Mouse (Mus musculus): ENCODE measurements around the gene Nhlh2. TPM values are rescaled to one million over a fixed set of nuclear protein-coding genes. Genes with fewer than 3 reads are reported as not detected.

Gene Nhlh2
- total RNA-seq, 2 experiments from 2014 or later, result 0.26 to 0.52 TPM

GRCm38 (mm10) chr3:102038608-102039007, 28.7 kb downstream of the Nhlh2 start:
- TF ChIP-seq CTCF (IDR thresholded peaks at IDR 0.05), result no peak
- Histone ChIP-seq H3K27ac (no peak overlapping the region), H3K4me3 (no peak overlapping the region)
- intact Hi-C loops (cut with DNase I), result no loop called here
- no peak for DNase-seq (ENCODE audit: extremely low spot score in 1 of 2, low spot score in 2 of 2)

GRCm38 (mm10) chr3:102041632-102042031, 31.8 kb downstream of the Nhlh2 start:
- TF ChIP-seq CTCF (IDR thresholded peaks at IDR 0.05), result no peak
- Histone ChIP-seq H3K27ac (no peak overlapping the region), H3K4me3 (no peak overlapping the region)
- intact Hi-C loops (cut with DNase I), result no loop called here
- DNase-seq (ENCODE audit: extremely low spot score in 1 of 2, low spot score in 2 of 2), result no peak

- intact Hi-C loops (cut with DNase I), result loop anchor here (5.0 kb wide), 1 partner anchor 148 kb away; no protein-coding TSS in a partner anchor
- no peak for DNase-seq (ENCODE audit: extremely low spot score in 1 of 2, low spot score in 2 of 2)
- Histone ChIP-seq H3K27ac (no peak overlapping the region), H3K4me3 (no peak overlapping the region)
- TF ChIP-seq CTCF (IDR thresholded peaks at IDR 0.05), result peak; percentile 44
These were observed 35.2 kb downstream of the Nhlh2 start for GRCm38 (mm10) chr3:102045071-102045470.

- Histone ChIP-seq H3K27ac (no peak overlapping the region), H3K4me3 (no peak overlapping the region)
- intact Hi-C loops (cut with DNase I), result loop anchor here (5.0 kb wide), 1 partner anchor 150 kb away; no protein-coding TSS in a partner anchor
- no peak for TF ChIP-seq CTCF (IDR thresholded peaks at IDR 0.05)
- DNase-seq (ENCODE audit: extremely low spot score in 1 of 2, low spot score in 2 of 2), result no peak
These were observed 37.7 kb downstream of the Nhlh2 start for GRCm38 (mm10) chr3:102047532-102047931.

GRCm38 (mm10) chr3:102049207-102050104, 39.6 kb downstream of the Nhlh2 start:
- TF ChIP-seq CTCF (IDR thresholded peaks at IDR 0.05), result no peak
- H3K27ac ChIP-seq, result no peak overlapping the region
- DNase-seq (ENCODE audit: extremely low spot score in 1 of 2, low spot score in 2 of 2), result no peak
- intact Hi-C loops (cut with DNase I), result loop anchor here (5.0 kb wide), 1 partner anchor 152 kb away; no protein-coding TSS in a partner anchor
- H3K4me3 ChIP-seq, result no peak overlapping the region

- DNase-seq (ENCODE audit: extremely low spot score in 1 of 2, low spot score in 2 of 2), result no peak
- intact Hi-C loops (cut with DNase I), result no loop called here
- no peak for TF ChIP-seq CTCF (IDR thresholded peaks at IDR 0.05)
- Histone ChIP-seq H3K4me3 (no peak overlapping the region), H3K27ac (no peak overlapping the region)
These were observed 42.2 kb downstream of the Nhlh2 start for GRCm38 (mm10) chr3:102052036-102052435.

GRCm38 (mm10) chr3:102053293-102053692, 43.4 kb downstream of the Nhlh2 start:
- Histone ChIP-seq H3K4me3 (no peak overlapping the region), H3K27ac (no peak overlapping the region)
- TF ChIP-seq CTCF (IDR thresholded peaks at IDR 0.05), result no peak
- intact Hi-C loops (cut with DNase I), result no loop called here
- DNase-seq (ENCODE audit: extremely low spot score in 1 of 2, low spot score in 2 of 2), result no peak

GRCm38 (mm10) chr3:102055878-102056277, 46.0 kb downstream of the Nhlh2 start:
- H3K4me3 ChIP-seq, result no peak overlapping the region
- DNase-seq (ENCODE audit: extremely low spot score in 1 of 2, low spot score in 2 of 2), result no peak
- intact Hi-C loops (cut with DNase I), result no loop called here
- H3K27ac ChIP-seq, result no peak overlapping the region
- TF ChIP-seq CTCF (IDR thresholded peaks at IDR 0.05), result no peak

- TF ChIP-seq CTCF (IDR thresholded peaks at IDR 0.05), result peak; percentile 28
- intact Hi-C loops (cut with DNase I), result loop anchor here (10.0 kb wide), 1 partner anchor 565 kb away; no protein-coding TSS in a partner anchor
- Histone ChIP-seq H3K4me3 (no peak overlapping the region), H3K27ac (no peak overlapping the region)
- DNase-seq (ENCODE audit: extremely low spot score in 1 of 2, low spot score in 2 of 2), result no peak
These were observed 50.2 kb downstream of the Nhlh2 start for GRCm38 (mm10) chr3:102060065-102060464.

- no peak overlapping the region for H3K27ac ChIP-seq
- peak; percentile 85 for TF ChIP-seq CTCF (IDR thresholded peaks at IDR 0.05)
- DNase-seq (ENCODE audit: extremely low spot score in 1 of 2, low spot score in 2 of 2), result peak; percentile 41 to 46
- intact Hi-C loops (cut with DNase I), result loop anchor here (10.0 kb wide), 1 partner anchor 567 kb away; no protein-coding TSS in a partner anchor
- H3K4me3 ChIP-seq, result no peak overlapping the region
These were observed 52.2 kb downstream of the Nhlh2 start for GRCm38 (mm10) chr3:102061923-102062670.

- DNase-seq (ENCODE audit: extremely low spot score in 1 of 2, low spot score in 2 of 2), result no peak
- no peak overlapping the region for H3K27ac ChIP-seq
- H3K4me3 ChIP-seq, result no peak overlapping the region
- TF ChIP-seq CTCF (IDR thresholded peaks at IDR 0.05), result no peak
- intact Hi-C loops (cut with DNase I), result loop anchor here (10.0 kb wide), 1 partner anchor 568 kb away; no protein-coding TSS in a partner anchor
These were observed 52.8 kb downstream of the Nhlh2 start for GRCm38 (mm10) chr3:102062671-102063010.
